Mouse (Mus musculus): Measurements from ENCODE around the gene Sapcd2. TPM values are rescaled to one million over a fixed set of nuclear protein-coding genes. Genes with fewer than 3 reads are reported as not detected.
A peak's percentile ranks its signal among the peaks of the same experiment; 100 is the strongest.
"Not testable (repeated sequence)": the region's sequence is repeated elsewhere in the genome, so short reads cannot be mapped to it uniquely, and the experiment has no call there.

The Sapcd2 gene
- polyA plus RNA-seq, 1 experiment, result 6.3 TPM

- DNase-seq, result no peak
These were observed 24.5 kb downstream of the Sapcd2 start for GRCm38 (mm10) chr2:25396597-25396983.

GRCm38 (mm10) chr2:25397010-25397409 lies 24.9 kb downstream of the Sapcd2 start:
- WGBS, result 52% methylated on average over 1 of the region's 1 CpGs
- no peak for TF ChIP-seq CTCF (IDR thresholded peaks at IDR 0.05; ENCODE audit: insufficient read depth, low read length)
- no peak for TF ChIP-seq POLR2A (IDR thresholded peaks at IDR 0.05; ENCODE audit: borderline replicate concordance, extremely low read depth, low read depth, low read length)
- no peak overlapping the region for H3K4me3 ChIP-seq (replicated peaks; ENCODE audit: extremely low read depth, low read depth, low read length)
- peaks cover 6% of the 10 kb centered on the region for H3K4me1 ChIP-seq (ENCODE audit: control insufficient read depth, insufficient read depth, low read length)
- no peak for DNase-seq

More at GRCm38 (mm10) chr2:25396597-25396983, 24.5 kb downstream of the Sapcd2 start:
- TF ChIP-seq CTCF (IDR thresholded peaks at IDR 0.05; ENCODE audit: insufficient read depth, low read length) (no peak), POLR2A (IDR thresholded peaks at IDR 0.05; ENCODE audit: borderline replicate concordance, extremely low read depth, low read depth, low read length) (no peak)
- Histone ChIP-seq H3K4me3 (replicated peaks; ENCODE audit: extremely low read depth, low read depth, low read length) (no peak overlapping the region), H3K4me1 (ENCODE audit: control insufficient read depth, insufficient read depth, low read length) (peaks cover 6% of the 10 kb centered on the region)
- WGBS, result 55% methylated on average over 3 of the region's 3 CpGs

GRCm38 (mm10) chr2:25398065-25398464 lies 25.9 kb downstream of the Sapcd2 start:
- no peak for DNase-seq
- TF ChIP-seq CTCF (IDR thresholded peaks at IDR 0.05; ENCODE audit: insufficient read depth, low read length) (no peak), POLR2A (IDR thresholded peaks at IDR 0.05; ENCODE audit: borderline replicate concordance, extremely low read depth, low read depth, low read length) (no peak)
- 85% methylated on average over 7 of the region's 7 CpGs for WGBS
- Histone ChIP-seq H3K4me3 (replicated peaks; ENCODE audit: extremely low read depth, low read depth, low read length) (no peak overlapping the region), H3K4me1 (ENCODE audit: control insufficient read depth, insufficient read depth, low read length) (peaks cover 6% of the 10 kb centered on the region)

GRCm38 (mm10) chr2:25399051-25399450 lies 26.9 kb downstream of the Sapcd2 start, which contains the start of gene Npdc1:
TSS of gene Npdc1 (plus strand) at chr2:25399351.
- Histone ChIP-seq H3K4me3 (replicated peaks; ENCODE audit: extremely low read depth, low read depth, low read length) (no peak within 1 kb of the TSS), H3K4me1 (ENCODE audit: control insufficient read depth, insufficient read depth, low read length) (peaks cover 8% of the 10 kb centered on the region)
- TF ChIP-seq CTCF (IDR thresholded peaks at IDR 0.05; ENCODE audit: insufficient read depth, low read length), result no peak
- no peak for TF ChIP-seq POLR2A (IDR thresholded peaks at IDR 0.05; ENCODE audit: borderline replicate concordance, extremely low read depth, low read depth, low read length)
- no peak for DNase-seq
- 66% methylated on average over 8 of the region's 8 CpGs for WGBS

GRCm38 (mm10) chr2:25400291-25400690 lies 28.2 kb downstream of the Sapcd2 start:
- DNase-seq, result no peak
- TF ChIP-seq CTCF (IDR thresholded peaks at IDR 0.05; ENCODE audit: insufficient read depth, low read length) (no peak), POLR2A (IDR thresholded peaks at IDR 0.05; ENCODE audit: borderline replicate concordance, extremely low read depth, low read depth, low read length) (no peak)
- WGBS, result 16% methylated on average over 16 of the region's 16 CpGs
- H3K4me3 ChIP-seq (replicated peaks; ENCODE audit: extremely low read depth, low read depth, low read length), result no peak overlapping the region
- peaks cover 8% of the 10 kb centered on the region for H3K4me1 ChIP-seq (ENCODE audit: control insufficient read depth, insufficient read depth, low read length)

- no peak for TF ChIP-seq POLR2A (IDR thresholded peaks at IDR 0.05; ENCODE audit: borderline replicate concordance, extremely low read depth, low read depth, low read length)
- TF ChIP-seq CTCF (IDR thresholded peaks at IDR 0.05; ENCODE audit: insufficient read depth, low read length), result peak; percentile 50
- WGBS, result 4% methylated on average over 17 of the region's 17 CpGs
- H3K4me1 ChIP-seq (ENCODE audit: control insufficient read depth, insufficient read depth, low read length), result peaks cover 8% of the 10 kb centered on the region
- peak; percentile 59 for DNase-seq
- no peak overlapping the region for H3K4me3 ChIP-seq (replicated peaks; ENCODE audit: extremely low read depth, low read depth, low read length)
These were observed 28.6 kb downstream of the Sapcd2 start for GRCm38 (mm10) chr2:25400764-25401163.

- peak overlapping the region; percentile 68 for H3K4me3 ChIP-seq (replicated peaks; ENCODE audit: extremely low read depth, low read depth, low read length)
- H3K4me1 ChIP-seq (ENCODE audit: control insufficient read depth, insufficient read depth, low read length), result peaks cover 4% of the 10 kb centered on the region; the same call in 1 of the 2 replicates
- peak; percentile 70 for DNase-seq
- peak; percentile 68 for TF ChIP-seq CTCF (IDR thresholded peaks at IDR 0.05; ENCODE audit: insufficient read depth, low read length)
- no peak for TF ChIP-seq POLR2A (IDR thresholded peaks at IDR 0.05; ENCODE audit: borderline replicate concordance, extremely low read depth, low read depth, low read length)
- 2% methylated on average over 13 of the region's 13 CpGs for WGBS
These were observed 30.4 kb downstream of the Sapcd2 start for GRCm38 (mm10) chr2:25402377-25402971.

GRCm38 (mm10) chr2:25402972-25403601 lies 31.0 kb downstream of the Sapcd2 start:
- H3K4me1 ChIP-seq (ENCODE audit: control insufficient read depth, insufficient read depth, low read length), result peaks cover 4% of the 10 kb centered on the region; the same call in 1 of the 2 replicates
- under 1% methylated on average over 53 of the region's 54 CpGs for WGBS
- DNase-seq, result peak; percentile 74
- H3K4me3 ChIP-seq (replicated peaks; ENCODE audit: extremely low read depth, low read depth, low read length), result peak overlapping the region; percentile 68
- no peak for TF ChIP-seq CTCF (IDR thresholded peaks at IDR 0.05; ENCODE audit: insufficient read depth, low read length)
- peak; percentile 59; the same call in 1 of the 2 replicates for TF ChIP-seq POLR2A (IDR thresholded peaks at IDR 0.05; ENCODE audit: borderline replicate concordance, extremely low read depth, low read depth, low read length)

- TF ChIP-seq POLR2A (IDR thresholded peaks at IDR 0.05; ENCODE audit: borderline replicate concordance, extremely low read depth, low read depth, low read length), result no peak
- no peak for TF ChIP-seq CTCF (IDR thresholded peaks at IDR 0.05; ENCODE audit: insufficient read depth, low read length)
- peaks cover 4% of the 10 kb centered on the region; the same call in 1 of the 2 replicates for H3K4me1 ChIP-seq (ENCODE audit: control insufficient read depth, insufficient read depth, low read length)
- 80% methylated on average over 4 of the region's 4 CpGs for WGBS
- H3K4me3 ChIP-seq (replicated peaks; ENCODE audit: extremely low read depth, low read depth, low read length), result no peak overlapping the region
- DNase-seq, result no peak
These were observed 31.9 kb downstream of the Sapcd2 start for GRCm38 (mm10) chr2:25403994-25404393.

- DNase-seq, result no peak
- Histone ChIP-seq H3K4me1 (ENCODE audit: control insufficient read depth, insufficient read depth, low read length) (0 out of 2 replicates have a peak, but pooled peaks cover 1% of the 10 kb centered on the region), H3K4me3 (replicated peaks; ENCODE audit: extremely low read depth, low read depth, low read length) (no peak overlapping the region)
- TF ChIP-seq POLR2A (IDR thresholded peaks at IDR 0.05; ENCODE audit: borderline replicate concordance, extremely low read depth, low read depth, low read length), result no peak
- no peak for TF ChIP-seq CTCF (IDR thresholded peaks at IDR 0.05; ENCODE audit: insufficient read depth, low read length)
- WGBS, result 82% methylated on average over 10 of the region's 10 CpGs
These were observed 36.8 kb downstream of the Sapcd2 start for GRCm38 (mm10) chr2:25408908-25409307.

- DNase-seq, result not testable (repeated sequence)
These were observed 41.3 kb downstream of the Sapcd2 start for GRCm38 (mm10) chr2:25413436-25413835.

More at GRCm38 (mm10) chr2:25413436-25413835, 41.3 kb downstream of the Sapcd2 start:
- H3K4me1 ChIP-seq (ENCODE audit: control insufficient read depth, insufficient read depth, low read length); H3K4me3 ChIP-seq (replicated peaks; ENCODE audit: extremely low read depth, low read depth, low read length): not testable (repeated sequence)

Measured in lung, adult 2 months (tissue).